Mouse (Mus musculus) thymus, postnatal 25 days (tissue): ENCODE results near the gene Tex26.

ENCODE experiments used
- DNase-seq: peaks from one replicate; pipeline ENCODE4 v3.0.0; 2022

Tex26 gene

GRCm38 (mm10) chr5:149434141-149434690, 5.2 kb upstream of the Tex26 start:
- DNase-seq, result no peak

GRCm38 (mm10) chr5:149436541-149436940, 2.9 kb upstream of the Tex26 start:
- DNase-seq, result no peak

- DNase-seq, result no peak
Observed at GRCm38 (mm10) chr5:149437150-149437549, 2.3 kb upstream of the Tex26 start.

GRCm38 (mm10) chr5:149440180-149440573, 717 bp downstream of the Tex26 start:
- peak; percentile 73 for DNase-seq

- DNase-seq, result no peak
Observed at GRCm38 (mm10) chr5:149441646-149442276, 2.3 kb downstream of the Tex26 start.

GRCm38 (mm10) chr5:149442277-149442660, 2.8 kb downstream of the Tex26 start:
- no peak for DNase-seq

- no peak for DNase-seq
Observed at GRCm38 (mm10) chr5:149444451-149444850, 5.0 kb downstream of the Tex26 start.

- peak; percentile 56 for DNase-seq
Observed at GRCm38 (mm10) chr5:149446495-149446894, 7.0 kb downstream of the Tex26 start.

- DNase-seq, result no peak
Observed at GRCm38 (mm10) chr5:149447733-149448132, 8.3 kb downstream of the Tex26 start.

GRCm38 (mm10) chr5:149449406-149449805, 9.9 kb downstream of the Tex26 start:
- DNase-seq, result no peak

- DNase-seq, result no peak
Observed at GRCm38 (mm10) chr5:149451209-149451681, 11.8 kb downstream of the Tex26 start.

GRCm38 (mm10) chr5:149454281-149454680, 14.8 kb downstream of the Tex26 start:
- peak; percentile 86 for DNase-seq

GRCm38 (mm10) chr5:149456544-149456943, 17.1 kb downstream of the Tex26 start:
- peak; percentile 33 for DNase-seq

GRCm38 (mm10) chr5:149462071-149462470, 22.6 kb downstream of the Tex26 start:
- no peak for DNase-seq

GRCm38 (mm10) chr5:149465305-149465704, 25.8 kb downstream of the Tex26 start:
- DNase-seq, result no peak

GRCm38 (mm10) chr5:149474142-149474541, 34.7 kb downstream of the Tex26 start:
- DNase-seq, result no peak

GRCm38 (mm10) chr5:149474701-149475468, 35.4 kb downstream of the Tex26 start:
- no peak for DNase-seq

GRCm38 (mm10) chr5:149481920-149482319, 42.5 kb downstream of the Tex26 start:
- no peak for DNase-seq

- peak; percentile 23 for DNase-seq
Observed at GRCm38 (mm10) chr5:149483321-149484052, 44.0 kb downstream of the Tex26 start.

- DNase-seq, result no peak
Observed at GRCm38 (mm10) chr5:149484270-149484669, 44.8 kb downstream of the Tex26 start.

GRCm38 (mm10) chr5:149485447-149485846, 46.0 kb downstream of the Tex26 start:
- DNase-seq, result no peak

- no peak for DNase-seq
Observed at GRCm38 (mm10) chr5:149488360-149489021, 49.0 kb downstream of the Tex26 start.

GRCm38 (mm10) chr5:149489136-149489535, 49.7 kb downstream of the Tex26 start:
- DNase-seq, result no peak
